20 mouse cellular contexts compared by ENCODE assay signal in genomic region chr7:134880431-134880830, GRCm38 (mm10). TPM values are rescaled to one million over a fixed set of nuclear protein-coding genes. Genes with fewer than 3 reads are reported as not detected.
DNase-seq lines count a peak whose midpoint lies in the region; ATAC-seq lines count a peak whose summit lies in the region.
"Had no signal": no experiment of that assay in that cellular context is flagged by ENCODE, and none has a peak within 500 bp of the region (broad histone marks: within the 10 kb centered on the region; RNA-seq: fewer than 3 reads in every experiment).

No protein-coding gene starts in this region.

- intact Hi-C loops in heart, postnatal 25 days (cut with DNase I), result no loop called here

- H3K4me2 ChIP-seq in heart, embryonic 13.5 days, result no peak overlapping the region
- H3K4me2 ChIP-seq: forebrain, embryonic 13.5 days; heart, embryonic 15.5 days; limb, embryonic 15.5 days; midbrain, embryonic 11.5 days; neural tube, embryonic 13.5 days had no signal

- WGBS in heart, embryonic 13.5 days, result 47% methylated on average over 6 of the region's 6 CpGs

- no peaks in the 10 kb centered on the region for H3K9me3 ChIP-seq in heart, embryonic 13.5 days
- H3K9me3 ChIP-seq: forebrain, embryonic 13.5 days; heart, embryonic 15.5 days; limb, embryonic 15.5 days; neural tube, embryonic 13.5 days had no signal

- H3K27ac ChIP-seq in heart, embryonic 13.5 days (replicated peaks), result 0 out of 2 replicates have a peak overlapping the region, but pooled peaks have one; percentile 10
- H3K27ac ChIP-seq: forebrain, embryonic 13.5 days; heart, embryonic 15.5 days; limb, embryonic 15.5 days; neural tube, embryonic 13.5 days had no signal

- peaks cover 12% of the 10 kb centered on the region for H3K4me1 ChIP-seq in heart, embryonic 13.5 days
- H3K4me1 ChIP-seq: limb, embryonic 15.5 days had no signal

- H3K9ac ChIP-seq in heart, embryonic 13.5 days, result no peak overlapping the region
- H3K9ac ChIP-seq: forebrain, embryonic 13.5 days; heart, embryonic 15.5 days; limb, embryonic 15.5 days; neural tube, embryonic 13.5 days had no signal

- peaks cover 29% of the 10 kb centered on the region for H3K36me3 ChIP-seq in heart, embryonic 13.5 days
- H3K36me3 ChIP-seq: G1E; neural tube, embryonic 13.5 days had no signal

- H3K4me3 ChIP-seq in heart, embryonic 13.5 days, result no peak overlapping the region
- H3K4me3 ChIP-seq: forebrain, embryonic 13.5 days; heart, embryonic 15.5 days; limb, embryonic 15.5 days; neural tube, embryonic 13.5 days had no signal

- no peak for DNase-seq in heart, postnatal 25 days (ENCODE audit: low spot score)
- DNase-seq in Muller cell, postnatal 12 days (ENCODE audit: inconsistent ontology term), result peak; percentile 45
- peak; percentile 37 for DNase-seq in adrenal gland, postnatal 10 days
- peak; percentile 7 for DNase-seq in ovary, postnatal 14 days (ENCODE audit: low spot score)
- DNase-seq in thymus, postnatal 0 days (ENCODE audit: low spot score), result no peak
- no peak for DNase-seq in thymus, postnatal 4 days
- DNase-seq: cerebellum, postnatal 14 days; gastrocnemius, postnatal 14 days; kidney, adult 18-20 months; lung, adult 18-20 months; lung, postnatal 36 days; retina, postnatal 1 day; right cerebral cortex, postnatal 4 days had no signal

- H3K27me3 ChIP-seq in heart, embryonic 13.5 days (replicated peaks), result no peaks in the 10 kb centered on the region
- H3K27me3 ChIP-seq: forebrain, embryonic 13.5 days; heart, embryonic 15.5 days; limb, embryonic 15.5 days; neural tube, embryonic 13.5 days had no signal

- no peak for ATAC-seq in heart, embryonic 13.5 days (ENCODE audit: extremely low read depth, insufficient number of reproducible peaks, low FRiP score, low TSS enrichment)
- ATAC-seq: forebrain, embryonic 13.5 days had no signal

RNA-seq across cellular contexts. Expression of gene Fam196a, which starts 57.8 kb away (rescaled TPM):
- 0.88 and 1.1 TPM in 2 replicates for polyA plus RNA-seq in heart, embryonic 13.5 days (2015; fragmentation: Nextera tagmentation; extraction: Ambion mirVana)
- not detected for total RNA-seq in heart, postnatal 25 days (2021)
- total RNA-seq in adrenal gland, postnatal 10 days (2021), result 1 to 10 TPM; 2.2 to 2.4 TPM
- polyA plus RNA-seq in thymus, postnatal 0 days (2015; fragmentation: Nextera tagmentation; extraction: Ambion mirVana), result 0.15 and 0.30 TPM in 2 replicates
- polyA plus RNA-seq: G1E had no signal

Comparison
In these comparisons a context has a peak if more than half of its experiments do, and no peak if none do; other contexts are left out.
1. DNase-seq: peak in Muller cell, postnatal 12 days (single experiment), adrenal gland, postnatal 10 days (single experiment) and ovary, postnatal 14 days (single experiment); none in heart, postnatal 25 days (single experiment), thymus, postnatal 0 days (single experiment) and thymus, postnatal 4 days (single experiment).